Mouse (Mus musculus) hindbrain, embryonic 15.5 days (tissue): Measurements from ENCODE around the gene 4933411K16Rik. TPM values are rescaled to one million over a fixed set of nuclear protein-coding genes. Genes with fewer than 3 reads are reported as not detected.
"Not testable (repeated sequence)": the region's sequence is repeated elsewhere in the genome, so short reads cannot be mapped to it uniquely, and the experiment has no call there.

ENCODE experiments used
- ATAC-seq: fragments of 200-750 bp; cut with Nextera tagmentation; 2 replicates; pipeline ENCODE4 v1.8.0; 2017; ENCODE audit warnings: low read depth, moderate number of reproducible peaks, moderate TSS enrichment; ENCODE audit not compliant: low FRiP score
- H3K27ac ChIP-seq: fragments of 300-500 bp; sonication (generic); replicated peaks from 2 replicates; pipeline ENCODE4 v1.5.1; 2015; ENCODE audit warnings: mild to moderate bottlenecking, inconsistent platforms
- H3K27me3 ChIP-seq: fragments of 300-500 bp; sonication (generic); 2 replicates; pipeline ENCODE4 v1.6.1; 2015; ENCODE audit warnings: control low read depth, inconsistent platforms
- H3K36me3 ChIP-seq: fragments of 300-500 bp; sonication (generic); 2 replicates; pipeline ENCODE4 v1.6.1; 2015; ENCODE audit warnings: control low read depth, inconsistent platforms
- H3K4me1 ChIP-seq: fragments of 300-500 bp; sonication (generic); replicated peaks from 2 replicates; pipeline ENCODE4 v1.6.1; 2015; ENCODE audit warnings: control low read depth, inconsistent platforms
- H3K4me2 ChIP-seq: fragments of 300-500 bp; sonication (generic); 2 replicates; pipeline ENCODE4 v1.6.1; 2015; ENCODE audit warnings: moderate library complexity, mild to moderate bottlenecking, inconsistent platforms
- H3K4me3 ChIP-seq: fragments of 300-500 bp; sonication (generic); 2 replicates; pipeline ENCODE4 v1.5.1; 2015; ENCODE audit warnings: mild to moderate bottlenecking, inconsistent platforms
- H3K9ac ChIP-seq: fragments of 300-500 bp; sonication (generic); 2 replicates; pipeline ENCODE4 v1.6.1; 2015; ENCODE audit warnings: inconsistent platforms
- H3K9me3 ChIP-seq: fragments of 300-500 bp; sonication (generic); 2 replicates; pipeline ENCODE4 v1.6.1; 2016; ENCODE audit warnings: control low read depth, inconsistent platforms
- WGBS: fragments of 180-500 bp; shearing (Covaris S2); methylation state at CpG from one replicate; pipeline ENCODE4 v1.1.7; 2015; 5-methylcytosine and 5-hydroxymethylcytosine counted together
- polyA plus RNA-seq: library from polyadenylated mRNA; unstranded; fragments of >200 nt; fragmentation: Nextera tagmentation; extraction: Ambion mirVana; gene quantifications from 2 replicates; pipeline ENCODE4 v1.2.1, GENCODE M21; 2015

The 4933411K16Rik gene
- polyA plus RNA-seq, 1 experiment from 2014 or later: 0.14 TPM

DNA sequence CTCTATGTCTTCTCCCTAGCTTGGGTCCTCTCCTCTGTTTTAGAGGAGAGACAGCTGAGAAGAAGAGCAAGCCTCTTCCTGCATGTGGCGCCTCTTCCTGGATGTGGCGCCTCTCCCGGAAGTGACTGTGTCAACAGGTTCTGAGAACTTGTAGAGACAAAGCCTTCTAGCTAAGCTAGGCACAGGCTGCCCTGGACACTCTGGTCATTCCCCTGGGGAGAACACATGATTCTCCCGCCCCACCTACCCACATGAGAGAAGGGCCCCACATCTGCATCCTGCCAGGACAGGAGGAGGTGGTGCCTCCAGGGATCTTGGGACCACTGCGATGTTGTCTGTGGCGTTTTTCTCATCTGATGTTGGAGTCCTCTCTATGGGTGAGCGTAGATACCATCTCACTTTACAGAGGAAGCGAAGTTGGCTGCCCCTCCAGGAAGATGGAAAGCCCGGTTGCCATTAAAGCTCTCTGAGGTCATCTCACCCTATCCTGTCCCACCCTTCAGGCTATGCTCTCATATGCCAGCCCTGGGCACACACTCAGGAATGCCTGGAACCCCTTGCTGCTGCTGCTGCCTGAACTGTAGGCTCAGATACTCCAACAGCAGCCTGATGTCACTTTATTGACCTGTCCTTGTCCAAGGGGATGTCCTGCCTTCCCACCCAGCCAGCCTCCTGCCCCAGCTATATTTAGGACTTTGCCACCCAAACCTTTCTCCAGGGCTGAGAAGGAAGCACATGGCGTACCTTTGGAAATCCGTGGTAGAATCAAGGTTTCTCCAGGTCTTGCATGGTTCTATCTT is 16.6 kb downstream of the 4933411K16Rik start:
- Histone ChIP-seq H3K27me3 (no peaks in the 10 kb centered on the region), H3K27ac (no peak overlapping the region), H3K9ac (no peak overlapping the region), H3K36me3 (no peaks in the 10 kb centered on the region), H3K9me3 (no peaks in the 10 kb centered on the region), H3K4me2 (peak overlapping the region; percentile 24; the same call in 1 of the 2 replicates), H3K4me1 (no peaks in the 10 kb centered on the region), H3K4me3 (no peak overlapping the region)
- WGBS: 83% methylated on average over 11 of the region's 11 CpGs
- ATAC-seq: 0 out of 2 replicates have a peak, but pooled peaks have one; percentile 30

GRCm38 (mm10) chr19:42069241-42069525 is 17.1 kb downstream of the 4933411K16Rik start:
- no peak overlapping the region for H3K9ac ChIP-seq
- H3K27ac ChIP-seq: no peak overlapping the region
- H3K36me3 ChIP-seq: peaks cover 2% of the 10 kb centered on the region; the same call in 1 of the 2 replicates
- 0 out of 2 replicates have a peak overlapping the region, but pooled peaks have one; percentile 24 for H3K4me2 ChIP-seq
- no peak for ATAC-seq
- no peaks in the 10 kb centered on the region for H3K4me1 ChIP-seq
- WGBS: 58% methylated on average over 6 of the region's 6 CpGs
- H3K4me3 ChIP-seq: no peak overlapping the region
- H3K27me3 ChIP-seq: no peaks in the 10 kb centered on the region
- H3K9me3 ChIP-seq: no peaks in the 10 kb centered on the region

DNA sequence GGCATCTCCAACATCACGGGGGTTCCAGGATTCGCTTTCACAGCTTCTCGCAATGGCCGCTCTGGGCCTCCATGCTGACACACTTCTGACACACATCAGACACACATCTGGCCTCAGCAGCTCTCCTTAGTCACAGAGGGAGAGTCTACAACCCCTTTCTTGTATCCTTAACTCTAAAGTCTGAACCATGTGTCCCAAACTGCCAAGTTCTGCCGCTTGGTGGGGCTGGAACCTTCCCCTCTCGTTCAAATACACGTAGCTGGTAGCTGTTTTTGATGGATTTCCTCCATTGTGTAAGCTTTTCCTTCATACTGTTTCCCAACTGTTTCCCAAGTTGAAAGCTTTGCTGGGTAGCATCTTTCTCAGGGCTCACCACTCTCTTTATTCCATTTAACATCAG is 19.2 kb downstream of the 4933411K16Rik start:
- H3K9me3 ChIP-seq: no peaks in the 10 kb centered on the region
- H3K4me3 ChIP-seq: no peak overlapping the region
- ATAC-seq: no peak
- H3K4me1 ChIP-seq: no peaks in the 10 kb centered on the region
- H3K27ac ChIP-seq: no peak overlapping the region
- no peaks in the 10 kb centered on the region for H3K27me3 ChIP-seq
- H3K9ac ChIP-seq: no peak overlapping the region
- H3K36me3 ChIP-seq: peaks cover 13% of the 10 kb centered on the region
- H3K4me2 ChIP-seq: no peak overlapping the region
- 72% methylated on average over 7 of the region's 7 CpGs for WGBS

DNA sequence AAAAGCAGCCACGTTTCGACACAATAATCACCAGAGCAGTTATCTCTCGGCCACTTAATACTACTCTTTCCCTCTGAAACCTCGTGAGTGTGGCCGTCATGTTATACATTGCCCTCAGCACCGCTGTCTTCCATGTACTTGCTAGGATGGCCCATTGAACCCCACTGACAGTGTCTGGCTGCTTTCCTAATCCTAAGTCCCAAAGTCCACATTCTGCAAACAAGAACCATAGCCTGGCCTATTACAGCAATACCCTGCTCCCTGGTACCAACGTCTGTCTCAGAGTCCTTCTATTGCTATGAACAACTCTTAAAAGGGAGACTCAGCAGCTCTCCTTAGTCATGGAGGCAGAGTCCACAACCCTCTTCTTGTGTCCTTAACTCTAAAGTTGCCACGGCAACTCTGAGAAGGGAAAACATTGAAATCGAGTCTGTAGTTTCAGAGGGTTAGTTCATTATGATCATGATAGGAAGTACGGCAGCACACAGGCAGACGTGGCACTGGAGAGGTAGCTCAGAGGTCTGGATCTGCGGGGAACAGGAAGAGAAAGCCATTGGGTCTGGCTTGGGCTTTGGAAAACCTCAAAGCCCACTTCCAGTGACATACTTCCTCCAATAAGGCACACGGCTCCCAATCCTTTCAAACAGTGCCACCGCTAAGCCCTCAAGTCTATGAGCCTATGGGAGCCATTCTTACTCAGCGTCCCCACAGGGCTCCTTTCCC is 20.0 kb downstream of the 4933411K16Rik start:
- Histone ChIP-seq H3K27ac (no peak overlapping the region), H3K4me1 (no peaks in the 10 kb centered on the region)
- WGBS: 84% methylated on average over 15 of the region's 15 CpGs

DNA sequence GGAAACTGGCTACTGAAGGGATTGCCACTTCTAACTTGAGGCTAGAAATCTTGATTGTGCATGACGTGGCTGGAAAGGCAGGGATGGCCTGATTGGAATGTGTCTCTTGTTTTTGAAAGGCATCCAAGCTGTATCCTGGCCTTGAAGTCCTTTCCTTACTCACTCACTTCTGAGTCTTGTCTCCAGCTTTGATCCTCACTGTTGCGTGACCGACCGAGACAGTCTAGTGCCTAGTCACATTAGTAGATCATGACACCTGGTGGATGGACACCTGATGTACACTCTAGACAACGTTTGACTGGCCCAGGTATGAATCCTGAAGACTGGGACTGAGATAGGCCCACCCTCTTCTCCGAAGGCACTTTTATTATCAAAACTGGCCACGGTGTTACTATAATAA is 20.8 kb downstream of the 4933411K16Rik start:
- no peak overlapping the region for H3K27ac ChIP-seq
- 84% methylated on average over 7 of the region's 7 CpGs for WGBS
- H3K36me3 ChIP-seq: peaks cover 22% of the 10 kb centered on the region
- H3K27me3 ChIP-seq: no peaks in the 10 kb centered on the region
- H3K9me3 ChIP-seq: no peaks in the 10 kb centered on the region
- no peak overlapping the region for H3K4me2 ChIP-seq
- no peak overlapping the region for H3K9ac ChIP-seq
- no peak overlapping the region for H3K4me3 ChIP-seq
- no peak for ATAC-seq
- no peaks in the 10 kb centered on the region for H3K4me1 ChIP-seq

More for the DNA sequence above, 20.0 kb downstream of the 4933411K16Rik start:
- Histone ChIP-seq H3K27me3 (no peaks in the 10 kb centered on the region), H3K4me2 (no peak overlapping the region), H3K4me3 (no peak overlapping the region), H3K36me3 (peaks cover 19% of the 10 kb centered on the region), H3K9me3 (no peaks in the 10 kb centered on the region), H3K9ac (no peak overlapping the region)
- ATAC-seq: no peak

- H3K4me3 ChIP-seq: no peak overlapping the region
- no peak overlapping the region for H3K9ac ChIP-seq
- H3K27ac ChIP-seq: no peak overlapping the region
- no peak overlapping the region for H3K4me2 ChIP-seq
- H3K4me1 ChIP-seq: no peaks in the 10 kb centered on the region
- H3K9me3 ChIP-seq: no peaks in the 10 kb centered on the region
- H3K36me3 ChIP-seq: peaks cover 34% of the 10 kb centered on the region
- H3K27me3 ChIP-seq: no peaks in the 10 kb centered on the region
- whole genome bisulfite sequencing: 80% methylated on average over 2 of the region's 2 CpGs
- ATAC-seq: no peak
These were observed 23.0 kb downstream of the 4933411K16Rik start for GRCm38 (mm10) chr19:42075051-42075450.

GRCm38 (mm10) chr19:42075992-42076391 is 23.9 kb downstream of the 4933411K16Rik start:
- no peak overlapping the region for H3K27ac ChIP-seq
- no peaks in the 10 kb centered on the region for H3K9me3 ChIP-seq
- ATAC-seq: no peak
- no peaks in the 10 kb centered on the region for H3K27me3 ChIP-seq
- H3K4me2 ChIP-seq: no peak overlapping the region
- 86% methylated on average over 16 of the region's 16 CpGs for WGBS
- H3K9ac ChIP-seq: no peak overlapping the region
- no peak overlapping the region for H3K4me3 ChIP-seq
- peaks cover 34% of the 10 kb centered on the region for H3K36me3 ChIP-seq
- H3K4me1 ChIP-seq: no peaks in the 10 kb centered on the region

GRCm38 (mm10) chr19:42078566-42078965 is 26.5 kb downstream of the 4933411K16Rik start:
- Histone ChIP-seq H3K9ac (no peak overlapping the region), H3K27ac (no peak overlapping the region), H3K4me1 (no peaks in the 10 kb centered on the region), H3K36me3 (peaks cover 34% of the 10 kb centered on the region), H3K9me3 (no peaks in the 10 kb centered on the region), H3K4me2 (no peak overlapping the region), H3K27me3 (no peaks in the 10 kb centered on the region), H3K4me3 (no peak overlapping the region)
- no peak for ATAC-seq
- 96% methylated on average over 8 of the region's 8 CpGs for WGBS

DNA sequence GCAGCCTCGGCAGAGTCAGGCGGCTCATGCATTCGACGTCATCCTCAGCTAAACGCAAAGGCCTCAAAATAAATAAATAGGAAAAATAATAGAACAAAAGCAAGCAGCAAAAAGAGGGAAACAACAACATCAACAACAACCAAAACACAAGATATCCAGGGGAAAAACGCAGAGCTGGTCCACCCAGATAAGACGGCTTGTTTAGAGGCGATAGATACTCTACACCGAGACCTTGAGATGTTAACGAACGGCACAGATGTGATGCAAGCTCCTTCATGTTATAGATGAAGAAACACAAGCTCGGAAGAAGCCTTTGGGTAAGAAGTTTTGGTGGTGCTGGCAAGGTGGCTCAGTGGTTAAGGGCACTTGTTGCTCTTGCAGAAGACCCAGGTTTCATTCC is 27.0 kb downstream of the 4933411K16Rik start:
- ATAC-seq: no peak
- H3K4me3 ChIP-seq: no peak overlapping the region
- 97% methylated on average over 12 of the region's 12 CpGs for WGBS
- no peaks in the 10 kb centered on the region; the same call in 1 of the 2 replicates for H3K4me1 ChIP-seq
- H3K4me2 ChIP-seq: no peak overlapping the region
- no peak overlapping the region for H3K9ac ChIP-seq
- H3K36me3 ChIP-seq: peaks cover 34% of the 10 kb centered on the region
- no peaks in the 10 kb centered on the region for H3K27me3 ChIP-seq
- H3K27ac ChIP-seq: no peak overlapping the region
- H3K9me3 ChIP-seq: no peaks in the 10 kb centered on the region

- no peak overlapping the region for H3K4me2 ChIP-seq
- peaks cover 27% of the 10 kb centered on the region for H3K36me3 ChIP-seq
- no peak overlapping the region for H3K4me3 ChIP-seq
- no peak overlapping the region for H3K9ac ChIP-seq
- H3K4me1 ChIP-seq: peaks cover 5% of the 10 kb centered on the region; the same call in 1 of the 2 replicates
- no peaks in the 10 kb centered on the region for H3K27me3 ChIP-seq
- no peak overlapping the region for H3K27ac ChIP-seq
- 89% methylated on average over 5 of the region's 5 CpGs for WGBS
- no peak for ATAC-seq
- no peaks in the 10 kb centered on the region for H3K9me3 ChIP-seq
These were observed 27.9 kb downstream of the 4933411K16Rik start for GRCm38 (mm10) chr19:42079950-42080349.

DNA sequence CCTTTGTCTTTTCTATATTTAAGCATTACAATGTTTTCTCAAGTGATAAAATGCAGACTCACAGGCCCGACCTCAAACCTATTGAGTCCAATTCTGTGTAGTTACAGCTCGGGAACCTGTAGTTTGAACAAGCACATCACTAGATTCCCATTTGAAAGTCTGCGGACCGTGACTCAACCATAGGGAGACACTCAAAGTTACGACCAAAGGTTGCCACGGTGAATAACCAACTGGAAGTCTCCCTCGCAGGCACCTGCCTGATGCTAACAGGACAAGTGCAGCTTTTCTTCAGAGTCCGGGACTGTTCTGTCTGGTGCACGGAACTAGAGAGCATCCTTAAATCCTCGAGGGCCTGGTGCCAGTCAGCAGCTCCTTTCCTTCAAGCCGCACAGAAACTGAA is 28.4 kb downstream of the 4933411K16Rik start:
- no peaks in the 10 kb centered on the region for H3K9me3 ChIP-seq
- H3K9ac ChIP-seq: no peak overlapping the region
- 76% methylated on average over 11 of the region's 11 CpGs for WGBS
- no peak for ATAC-seq
- no peaks in the 10 kb centered on the region for H3K27me3 ChIP-seq
- no peak overlapping the region for H3K4me2 ChIP-seq
- peaks cover 27% of the 10 kb centered on the region for H3K36me3 ChIP-seq
- H3K27ac ChIP-seq: no peak overlapping the region
- H3K4me3 ChIP-seq: no peak overlapping the region
- peaks cover 7% of the 10 kb centered on the region; the same call in 1 of the 2 replicates for H3K4me1 ChIP-seq

DNA sequence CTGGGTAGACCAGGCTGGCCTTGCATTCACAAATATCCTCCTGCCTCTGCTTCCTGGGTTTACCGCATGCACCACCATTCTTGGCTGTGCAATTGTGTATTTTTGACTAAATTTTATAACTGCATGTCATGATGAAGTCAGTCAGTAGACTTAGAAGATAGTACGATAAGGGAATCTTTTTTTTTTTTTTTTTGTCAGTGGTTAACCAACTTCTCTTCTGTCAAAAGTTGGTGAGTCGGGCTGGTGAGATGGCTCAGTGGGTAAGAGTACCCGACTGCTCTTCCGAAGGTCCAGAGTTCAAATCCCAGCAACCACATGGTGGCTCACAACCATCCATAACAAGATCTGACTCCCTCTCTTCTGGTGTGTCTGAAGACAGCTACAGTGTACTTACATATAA is 29.6 kb downstream of the 4933411K16Rik start:
- H3K4me1 ChIP-seq: peaks cover 13% of the 10 kb centered on the region
- not testable (repeated sequence) for H3K4me2 ChIP-seq, ATAC-seq, H3K9ac ChIP-seq, H3K9me3 ChIP-seq, H3K27ac ChIP-seq, H3K27me3 ChIP-seq, H3K4me3 ChIP-seq
- 98% methylated on average over 5 of the region's 5 CpGs for WGBS
- H3K36me3 ChIP-seq: peaks cover 17% of the 10 kb centered on the region
